Mouse (Mus musculus): Measurements from ENCODE around the gene Rpusd3.

Gene Rpusd3

DNA sequence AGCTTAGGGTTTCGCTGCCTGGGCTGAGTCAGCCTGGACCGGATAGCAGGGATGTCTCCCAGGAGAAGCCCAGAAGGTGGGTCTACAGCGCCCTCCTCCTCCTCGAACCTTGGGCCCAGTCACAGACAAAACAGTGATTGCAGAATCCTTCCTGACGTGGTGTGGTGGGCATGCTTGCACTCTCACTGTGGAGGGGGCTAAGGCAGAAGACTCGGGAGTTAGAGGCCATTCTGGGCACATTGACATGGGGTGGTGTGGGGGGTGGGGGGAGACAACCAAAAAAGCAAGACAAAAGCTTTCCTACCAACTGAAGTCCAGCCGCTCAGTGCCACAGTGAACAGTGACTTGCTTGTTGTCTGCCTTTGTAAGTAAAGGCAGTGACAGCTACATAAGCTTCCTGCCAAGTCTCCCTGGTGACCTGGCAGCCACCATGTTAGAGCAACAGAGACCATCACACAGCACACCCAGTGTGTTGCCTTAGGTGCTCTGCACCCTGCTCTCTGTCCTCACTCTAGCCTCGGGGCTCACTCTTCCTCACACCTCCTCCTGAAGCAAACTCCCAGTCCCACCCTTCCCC is 34.7 kb downstream of the Rpusd3 start:
- DNase-seq = no peak

DNA sequence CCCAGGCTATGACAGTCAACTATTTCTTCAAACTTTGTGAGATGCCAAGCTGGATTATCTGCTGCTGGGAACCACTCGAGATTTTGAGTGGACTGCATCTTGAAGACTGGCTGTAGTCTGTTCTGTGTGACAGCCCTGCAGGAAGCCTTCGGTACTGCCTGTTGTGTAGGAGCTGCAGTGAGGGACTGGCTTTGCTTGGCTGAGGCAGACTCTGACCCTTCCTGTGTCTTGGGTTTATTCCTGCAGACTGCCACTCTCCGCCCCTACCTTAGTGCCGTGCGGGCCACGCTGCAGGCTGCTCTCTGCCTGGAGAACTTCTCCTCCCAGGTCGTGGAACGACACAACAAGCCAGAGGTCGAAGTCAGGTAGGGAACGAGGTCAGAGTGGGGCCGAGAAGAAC is 38.7 kb downstream of the Rpusd3 start:
- DNase-seq = no peak

DNA sequence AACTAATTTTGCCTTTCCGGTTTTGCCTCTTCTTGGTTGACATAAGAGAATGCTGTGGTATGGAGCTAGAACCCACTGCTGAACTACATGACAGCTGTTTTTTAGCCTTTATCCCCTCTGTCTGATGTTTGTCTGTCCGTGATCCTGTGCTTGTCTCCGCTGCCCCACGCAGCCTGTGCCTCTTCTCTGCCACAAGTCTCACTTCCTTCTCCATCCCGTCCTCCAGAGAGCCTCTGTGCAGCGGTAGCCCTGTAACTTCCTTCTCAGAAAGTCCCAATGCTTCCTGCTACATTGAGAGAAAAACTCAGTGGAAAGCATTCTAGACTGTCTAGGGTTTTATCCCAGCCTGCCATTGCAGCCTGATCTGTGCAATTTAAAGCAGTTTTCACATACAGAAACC is 39.9 kb downstream of the Rpusd3 start:
- peak; percentile 20 for DNase-seq

DNA sequence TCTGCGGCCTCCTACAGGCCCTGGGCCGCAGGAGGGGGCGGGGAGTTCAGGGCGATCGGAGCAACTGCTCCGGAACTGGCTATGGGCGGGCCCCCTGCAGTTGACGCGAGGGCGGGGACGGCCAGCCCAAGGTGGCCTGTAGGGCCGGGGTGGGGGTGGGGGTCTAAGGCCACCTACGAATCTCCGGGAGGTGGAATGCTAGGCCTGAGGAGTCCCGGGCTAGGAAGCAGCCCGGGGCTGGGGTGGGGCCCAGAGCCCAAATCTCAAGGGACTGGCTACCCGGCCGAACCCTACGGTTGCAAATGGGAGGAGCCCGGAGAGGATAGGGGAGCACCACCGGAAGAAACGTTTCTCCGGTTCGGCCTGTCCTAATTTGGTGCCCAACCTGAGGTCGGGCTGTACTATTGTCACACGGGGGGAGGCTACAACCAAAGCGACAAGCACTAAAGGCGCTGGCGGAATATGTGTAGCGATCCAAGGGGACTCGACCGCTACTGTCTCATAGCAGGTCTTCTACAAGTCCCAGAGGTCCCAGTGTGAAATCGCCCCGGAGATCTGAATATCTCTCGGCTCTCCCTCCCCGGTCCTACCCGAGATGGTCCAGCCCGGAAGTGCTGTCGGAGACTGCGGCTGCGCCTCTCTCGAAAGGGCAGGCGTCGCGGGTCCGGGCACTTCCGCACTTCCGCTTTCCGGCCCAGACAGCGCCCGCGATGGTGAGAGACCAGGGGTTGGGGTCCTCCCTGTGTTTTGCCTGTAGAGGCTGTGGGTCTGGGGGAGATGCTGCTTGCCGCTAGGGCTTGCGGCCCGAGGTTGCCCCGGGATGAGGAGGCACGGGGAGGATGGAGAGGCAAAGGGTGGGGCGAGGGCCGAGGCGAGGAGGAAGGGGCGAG is 41.4 kb downstream of the Rpusd3 start, which contains the start of the genes Tada3 and Arpc4:
Tada3 (minus strand) TSS at position 388 of the 890 bp plus-strand sequence.
Arpc4 (plus strand) TSS at position 620 of the 890 bp plus-strand sequence.
- peak; percentile 94 for DNase-seq

DNA sequence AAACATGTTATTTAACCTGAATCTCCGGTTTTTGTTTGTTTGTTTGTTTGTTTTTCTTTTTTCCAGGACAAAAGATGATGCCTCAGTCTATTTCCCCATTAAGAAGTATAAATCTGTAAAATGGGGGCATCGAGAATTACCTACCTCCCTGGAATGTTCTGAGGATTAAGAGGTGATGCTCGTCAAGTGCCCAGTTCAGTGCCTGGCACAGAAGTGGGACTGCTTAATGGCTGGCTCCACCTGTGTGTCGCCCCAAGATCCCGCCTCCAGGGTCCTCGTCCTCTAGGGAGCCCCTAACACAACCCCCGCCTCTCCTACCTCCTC is 42.0 kb downstream of the Rpusd3 start:
- DNase-seq = no peak

DNA sequence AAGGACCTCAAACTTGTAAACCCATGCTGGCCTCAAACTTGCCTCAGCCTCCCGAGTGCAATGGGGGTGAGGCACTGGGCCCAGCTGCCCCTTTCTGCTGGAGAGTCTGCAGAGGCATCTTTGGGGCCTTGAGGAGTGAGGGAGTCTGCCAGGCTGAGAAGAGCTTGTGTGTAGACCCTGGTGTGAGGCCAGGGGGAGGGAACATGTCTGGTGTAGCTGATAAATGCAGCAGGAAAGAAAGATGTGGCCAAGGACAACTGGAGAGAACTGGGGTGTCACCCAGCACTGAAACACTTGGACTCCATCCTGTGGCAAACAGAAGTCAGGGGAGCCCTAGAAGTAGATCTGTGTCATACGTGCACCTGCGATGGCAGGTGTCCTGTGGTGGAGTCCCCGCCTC is 45.6 kb downstream of the Rpusd3 start:
- peak; percentile 42 for DNase-seq

DNA sequence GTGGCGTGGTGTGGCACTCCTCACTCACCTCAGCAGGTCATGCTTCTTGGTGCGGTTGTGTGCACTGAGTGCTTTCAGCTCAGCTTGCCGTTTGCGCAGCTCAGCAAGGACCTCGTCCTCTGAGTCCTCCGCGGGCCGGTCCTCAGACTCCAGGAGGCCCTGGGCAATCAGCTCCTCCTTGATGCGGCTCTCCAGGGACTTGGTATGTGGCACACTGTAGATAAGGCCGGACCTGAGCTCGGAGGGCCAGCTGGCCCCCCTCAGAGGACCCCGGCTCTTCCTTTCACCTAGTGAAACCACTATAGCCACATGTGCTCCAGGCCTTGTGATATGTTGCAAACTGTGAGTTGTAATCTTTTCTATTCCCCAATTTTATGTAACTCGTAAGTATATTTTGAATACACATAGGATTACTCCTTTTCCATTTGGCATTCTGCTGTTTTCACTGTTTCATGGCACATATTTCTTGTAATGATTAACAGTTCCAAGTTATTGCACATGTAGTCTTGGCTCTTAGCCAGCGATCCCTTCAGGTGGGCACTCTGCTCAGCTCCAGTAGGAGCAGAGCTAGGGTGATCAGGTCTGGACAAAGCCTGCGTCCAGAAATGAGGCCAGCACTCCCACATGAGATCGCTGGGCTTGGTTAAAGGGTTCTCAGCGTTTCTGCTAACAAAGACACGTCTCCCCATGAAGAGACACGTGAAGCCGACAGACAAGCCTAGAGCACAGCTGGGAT is 48.8 kb downstream of the Rpusd3 start:
- no peak for DNase-seq

DNA sequence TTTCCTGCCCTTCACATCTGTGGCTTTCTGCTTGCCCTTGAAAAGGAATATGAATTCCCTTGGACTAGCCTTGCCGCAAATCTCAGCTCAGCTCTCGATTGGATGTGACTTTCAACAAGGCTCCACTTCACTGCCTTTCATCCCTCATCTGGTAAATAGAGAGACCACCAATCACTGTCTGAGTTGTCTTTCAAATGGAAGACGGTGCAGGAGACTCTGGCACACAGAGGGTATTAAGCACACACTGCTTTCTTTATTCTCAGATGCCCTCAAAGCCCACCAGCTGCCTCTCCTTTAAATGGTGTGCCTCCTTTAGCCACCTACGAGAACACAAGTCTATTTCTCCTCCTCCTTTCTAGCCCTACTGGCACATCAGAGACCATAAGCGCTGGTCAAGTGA is 50.6 kb downstream of the Rpusd3 start:
- DNase-seq = no peak

DNA sequence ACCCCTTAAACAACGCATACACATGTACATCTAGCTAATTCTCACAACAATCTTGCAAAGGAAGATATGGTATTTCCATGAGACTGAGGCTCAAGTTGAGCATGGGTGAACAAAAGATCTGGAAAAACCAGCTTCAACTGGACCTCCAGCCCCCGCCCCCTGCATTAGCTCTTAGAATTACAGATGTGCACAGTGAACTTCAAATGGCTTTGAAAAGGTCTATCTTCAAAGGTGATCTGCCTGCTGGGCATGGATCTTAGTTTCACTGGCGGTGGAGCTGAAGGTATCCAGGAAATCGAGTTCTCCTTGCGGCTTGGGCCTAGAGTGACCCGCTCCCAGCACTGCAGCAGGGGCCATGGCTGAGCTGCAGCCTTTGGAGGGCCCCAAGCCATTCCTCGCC is 51.0 kb downstream of the Rpusd3 start:
- DNase-seq = no peak

DNA sequence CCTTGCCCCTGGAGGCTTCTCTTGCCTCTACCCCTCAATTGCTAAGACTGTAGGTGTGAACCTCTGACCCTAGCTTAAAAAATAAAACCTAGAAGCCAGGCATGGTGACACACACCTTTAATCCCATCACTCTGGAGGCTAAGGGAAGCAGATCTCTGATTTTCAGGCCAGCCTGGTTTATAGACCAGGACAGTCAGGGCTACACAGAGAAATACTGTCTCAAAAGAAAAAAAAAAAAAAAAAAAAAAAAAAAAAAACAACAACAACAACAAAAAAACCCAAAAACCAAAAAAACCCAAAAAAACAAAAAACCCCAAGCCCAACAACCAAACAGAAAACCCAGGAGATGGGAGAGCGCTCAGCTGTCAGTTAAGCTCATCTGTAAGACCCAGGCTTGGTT is 51.6 kb downstream of the Rpusd3 start:
- no peak for DNase-seq

DNA sequence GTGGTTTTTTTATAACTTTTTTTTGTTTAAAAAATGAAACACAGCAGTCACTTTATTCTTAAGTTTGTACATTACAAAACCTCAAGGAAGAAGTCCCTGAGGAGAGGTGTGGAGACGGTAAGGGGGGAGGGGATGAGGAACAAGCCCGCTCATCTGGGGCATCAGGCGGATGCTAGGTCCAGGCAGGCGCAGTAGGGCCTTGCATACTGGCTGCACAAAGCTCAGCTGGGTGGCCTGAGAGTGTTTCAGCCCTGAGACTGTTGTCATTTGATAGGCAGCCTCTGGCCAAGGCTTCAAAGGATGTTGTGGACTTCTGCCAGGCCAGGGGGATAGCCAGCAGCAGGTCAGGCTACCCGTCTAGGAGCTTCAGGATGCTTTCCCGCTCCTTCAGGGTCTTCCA is 52.5 kb downstream of the Rpusd3 start:
- DNase-seq = no peak

Measured in thymus, postnatal 14 days (tissue).